Mouse (Mus musculus) ovary, adult 2 months (tissue): ENCODE measurements around the gene Bpifa5. TPM values are rescaled to one million over a fixed set of nuclear protein-coding genes. Genes with fewer than 3 reads are reported as not detected.

Experiments used
- polyA plus RNA-seq: library from polyadenylated mRNA; depleted of rRNA; stranded (reverse); fragments of >200 nt; gene quantifications from 2 replicates; pipeline ENCODE4 v1.2.3, GENCODE M21; 2012; rRNA removed

Bpifa5 gene
- not detected in 2 replicates for polyA plus RNA-seq

GRCm38 (mm10) chr2:154162307-154162706, at the start of gene Bpifa5:
Gene Bpifa5, plus strand, starts transcription at chr2:154162607.

GRCm38 (mm10) chr2:154130120-154130519, 32.3 kb upstream of the Bpifa5 start, which contains the start of gene Bpifa3:
Gene Bpifa3, plus strand, starts transcription at chr2:154130336.

GRCm38 (mm10) chr2:154142580-154142979, 19.8 kb upstream of the Bpifa5 start, which contains the start of gene Bpifa1:
Gene Bpifa1, plus strand, starts transcription at chr2:154142880.

GRCm38 (mm10) chr2:154190546-154191258, 28.3 kb downstream of the Bpifa5 start, which contains the start of gene Bpifb1:
Gene Bpifb1, plus strand, starts transcription at chr2:154190818.

Other genes with a start within 250 kb of the Bpifa5 start
- not detected in 2 replicates for gene Bpifb3, start 244.4 kb upstream of the Bpifa5 start, polyA plus RNA-seq
- 84.0 and 178 TPM in 2 replicates for gene Bpifb4, start 224.4 kb upstream of the Bpifa5 start, polyA plus RNA-seq
- 0.08 TPM in 1 of 2 replicates, not detected in the other for gene Bpifa6, start 187.7 kb upstream of the Bpifa5 start, polyA plus RNA-seq
- gene Bpifa2, start 154.3 kb upstream of the Bpifa5 start, polyA plus RNA-seq = 0.29 TPM in 1 of 2 replicates, not detected in the other
- 0.29 TPM in 1 of 2 replicates, not detected in the other for gene Bpifa3, start 32.3 kb upstream of the Bpifa5 start, polyA plus RNA-seq
- not detected in 2 replicates for gene Bpifa1, start 19.7 kb upstream of the Bpifa5 start, polyA plus RNA-seq
- gene Bpifb1, start 28.2 kb downstream of the Bpifa5 start, polyA plus RNA-seq = 1.7 and 2.1 TPM in 2 replicates
- 40.4 and 54.7 TPM in 2 replicates for gene Bpifb5, start 61.1 kb downstream of the Bpifa5 start, polyA plus RNA-seq
- not detected in 2 replicates for gene Bpifb9a, start 95.2 kb downstream of the Bpifa5 start, polyA plus RNA-seq
- gene Bpifb9b, start 144.6 kb downstream of the Bpifa5 start, polyA plus RNA-seq = not detected in 2 replicates
- gene Cdk5rap1, start 210.4 kb downstream of the Bpifa5 start, polyA plus RNA-seq = 9.0 and 12.3 TPM in 2 replicates
- 33.9 and 42.2 TPM in 2 replicates for gene Snta1, start 245.5 kb downstream of the Bpifa5 start, polyA plus RNA-seq